Mouse (Mus musculus) E14TG2a.4 (cell line): ENCODE results near the gene Hspbp1.

ENCODE experiments used
- CTCF ChIP-seq: conservative IDR thresholded peaks from 2 replicates; pipeline ENCODE4 v1.5.1; 2014; ENCODE audit warnings: low read length
- NANOG ChIP-seq: IDR thresholded peaks from 2 replicates; pipeline ENCODE4 v1.6.1; 2014; ENCODE audit warnings: borderline replicate concordance, low read length, mixed read lengths
- POU5F1 ChIP-seq: IDR thresholded peaks from 2 replicates; pipeline ENCODE4 v1.6.1; 2014; ENCODE audit warnings: low read length, borderline replicate concordance

- no peak for TF ChIP-seq CTCF
- TF ChIP-seq NANOG, result no peak
- no peak for TF ChIP-seq POU5F1
Measured at GRCm38 (mm10) chr7:4663742-4664141, 21.1 kb downstream of the Hspbp1 start.
